Mouse (Mus musculus) erythroblast, embryonic 14.5 days (primary cell): ENCODE measurements at regions not wholly inside any gene's neighbourhood (a gene's known extent, or its start where the extent isn't known, plus 50 kb on each side); places are given as distances from the start of the nearest gene placed in this dataset.

Experiments
- GATA1 ChIP-seq: IDR thresholded peaks from 2 replicates; pipeline ENCODE4 v1.6.1; 2012; ENCODE audit warnings: low read length, inconsistent platforms, mixed read lengths
- TAL1 ChIP-seq: IDR thresholded peaks from 3 replicates; pipeline ENCODE4 v1.6.1; 2012; ENCODE audit warnings: low read length, inconsistent platforms, mixed read lengths

DNA sequence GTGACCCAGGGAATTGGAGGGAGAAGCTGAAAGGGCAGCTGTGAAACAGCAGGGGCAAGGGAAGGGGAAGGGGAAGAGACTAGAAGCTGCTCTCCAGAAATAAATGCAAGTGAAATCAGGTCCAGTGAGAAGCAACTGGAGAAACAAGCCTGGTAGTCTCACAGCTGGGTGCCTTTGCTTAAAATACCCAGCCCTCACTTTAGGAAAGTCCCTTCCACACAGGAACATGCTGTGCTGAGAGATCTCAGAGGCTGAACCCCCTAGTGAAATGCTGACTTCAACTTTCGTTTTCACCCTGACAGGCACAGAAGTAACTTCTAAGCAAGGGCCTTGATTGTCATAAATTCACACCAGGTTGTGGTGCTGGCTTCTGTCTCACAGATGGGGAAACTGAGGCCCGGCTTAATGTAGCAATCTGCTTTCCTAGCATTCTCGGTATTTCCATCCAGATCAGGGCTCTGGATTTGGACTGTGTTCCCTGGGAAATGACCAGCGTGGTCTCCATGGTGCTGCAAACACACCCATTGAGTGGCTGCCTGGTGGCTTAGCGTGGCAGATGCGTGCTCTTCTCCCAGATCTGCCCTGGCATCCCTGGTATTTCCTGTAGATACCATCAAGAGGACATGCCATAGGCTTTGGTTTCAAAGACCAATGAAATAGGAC lies 226.8 kb upstream of the 1700056E22Rik start:
- TF ChIP-seq GATA1 = no peak
- TF ChIP-seq TAL1 = no peak
